Mouse (Mus musculus): Measurements from ENCODE around the gene Kank1. TPM values are rescaled to one million over a fixed set of nuclear protein-coding genes. Genes with fewer than 3 reads are reported as not detected.

The Kank1 gene
- total and polyA plus RNA-seq, 2 experiments, result 31.7 to 33.6 TPM

DNA sequence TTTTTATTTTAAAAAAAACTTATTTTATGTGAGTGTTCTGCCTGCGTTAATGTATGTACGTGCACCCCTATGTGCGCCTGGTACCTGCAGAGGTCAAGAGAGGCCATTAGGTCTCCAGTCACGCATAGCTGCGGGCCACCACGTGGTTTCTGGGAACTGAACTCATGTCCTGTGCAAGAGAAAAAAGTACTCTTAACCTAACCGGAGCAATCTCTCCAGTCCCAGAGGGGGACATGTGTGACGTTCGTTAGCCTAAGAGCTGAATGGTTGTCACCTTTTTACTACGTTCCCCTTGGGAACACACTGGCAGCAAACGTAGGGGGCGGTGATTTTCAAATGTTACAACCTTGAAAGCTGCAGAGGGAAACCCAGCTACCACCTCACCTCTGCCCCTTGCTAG is 29.8 kb upstream of the Kank1 start:
- 72% methylated on average over 12 of the region's 12 CpGs for WGBS
- Histone ChIP-seq H3K4me3 (ENCODE audit: insufficient read depth, low read depth, low read length) (no peak overlapping the region), H3K9ac (ENCODE audit: low read depth, low read length) (no peak overlapping the region), H3K36me3 (ENCODE audit: control insufficient read depth, insufficient read depth, low read length) (no peaks in the 10 kb centered on the region), H3K4me1 (ENCODE audit: control insufficient read depth, insufficient read depth, low read length) (no peaks in the 10 kb centered on the region), H3K79me2 (ENCODE audit: control insufficient read depth, insufficient read depth, low read length) (no peaks in the 10 kb centered on the region), H3K27me3 (ENCODE audit: control insufficient read depth, insufficient read depth, low read length) (no peaks in the 10 kb centered on the region), H3K27ac (replicated peaks; ENCODE audit: insufficient read depth, low read depth, low read length) (no peak overlapping the region)
- TF ChIP-seq POLR2A (IDR thresholded peaks at IDR 0.05; ENCODE audit: extremely low read depth, insufficient read depth, low read length) (no peak), CTCF (IDR thresholded peaks at IDR 0.05; ENCODE audit: low read depth, low read length) (no peak)
- no peak for DNase-seq (ENCODE audit: extremely low read depth, low read depth, low spot score)

DNA sequence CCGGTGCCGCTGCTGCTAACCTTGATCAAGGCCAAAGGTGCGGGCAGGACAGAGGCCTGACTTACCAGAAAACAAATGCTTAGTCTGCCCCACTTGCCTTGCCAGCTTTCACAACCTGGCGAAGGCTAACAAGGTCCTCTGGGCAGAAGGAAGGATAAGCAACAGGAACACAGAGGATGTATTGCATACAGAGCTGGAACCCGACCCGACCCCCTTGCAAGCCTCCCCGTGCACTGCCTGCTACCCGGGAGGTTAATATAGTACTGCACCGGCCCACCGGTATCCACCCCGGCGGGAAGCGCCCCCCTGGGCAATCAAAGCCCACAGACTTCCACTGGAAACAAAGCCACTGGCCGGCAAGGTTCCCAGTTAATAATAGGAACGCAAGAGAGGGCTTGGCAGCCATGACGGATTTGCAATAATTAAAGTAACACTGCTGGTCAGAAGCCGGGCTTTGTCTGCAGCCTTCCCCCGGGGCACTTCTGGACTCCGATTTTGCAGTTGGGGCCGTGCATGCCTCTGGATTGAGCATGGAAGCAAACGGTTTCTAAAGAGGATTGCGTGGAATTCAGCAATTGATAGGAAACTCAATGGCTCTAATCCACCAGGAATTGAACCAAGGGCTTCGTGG is 28.9 kb upstream of the Kank1 start:
- Histone ChIP-seq H3K9ac (ENCODE audit: low read depth, low read length) (no peak overlapping the region), H3K4me1 (ENCODE audit: control insufficient read depth, insufficient read depth, low read length) (no peaks in the 10 kb centered on the region), H3K36me3 (ENCODE audit: control insufficient read depth, insufficient read depth, low read length) (no peaks in the 10 kb centered on the region), H3K27me3 (ENCODE audit: control insufficient read depth, insufficient read depth, low read length) (no peaks in the 10 kb centered on the region), H3K27ac (replicated peaks; ENCODE audit: insufficient read depth, low read depth, low read length) (no peak overlapping the region), H3K79me2 (ENCODE audit: control insufficient read depth, insufficient read depth, low read length) (no peaks in the 10 kb centered on the region), H3K4me3 (ENCODE audit: insufficient read depth, low read depth, low read length) (no peak overlapping the region)
- WGBS, result 26% methylated on average over 23 of the region's 23 CpGs
- TF ChIP-seq POLR2A (IDR thresholded peaks at IDR 0.05; ENCODE audit: extremely low read depth, insufficient read depth, low read length), result no peak
- TF ChIP-seq CTCF (IDR thresholded peaks at IDR 0.05; ENCODE audit: low read depth, low read length), result no peak
- peak; percentile 37 for DNase-seq (ENCODE audit: extremely low read depth, low read depth, low spot score)

DNA sequence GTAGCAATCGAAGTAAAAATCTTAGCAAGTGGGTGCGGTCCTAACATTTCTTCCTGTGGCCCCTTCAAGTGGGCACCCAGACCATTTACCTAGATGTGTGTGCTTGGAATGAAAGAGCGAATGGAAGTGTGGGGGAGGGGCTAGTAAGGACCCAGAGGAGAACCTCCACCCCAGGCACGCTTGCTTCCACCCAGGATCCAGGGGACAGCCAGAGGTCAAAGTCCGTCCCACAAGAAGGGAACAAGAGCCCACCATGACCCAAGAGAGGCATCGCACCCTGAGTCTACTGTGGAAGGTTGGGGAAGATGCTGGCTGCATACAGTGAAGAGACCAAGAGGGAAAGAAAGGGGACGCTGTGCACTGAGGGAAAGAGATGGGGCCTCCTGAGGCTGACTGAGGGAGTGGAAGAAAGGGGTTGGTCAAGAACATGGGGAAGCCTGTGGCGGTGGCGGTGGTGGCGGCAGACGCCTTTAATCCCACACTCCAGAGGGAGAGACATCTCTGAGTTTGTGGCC is 28.1 kb upstream of the Kank1 start:
- Histone ChIP-seq H3K4me1 (ENCODE audit: control insufficient read depth, insufficient read depth, low read length) (no peaks in the 10 kb centered on the region), H3K4me3 (ENCODE audit: insufficient read depth, low read depth, low read length) (no peak overlapping the region), H3K27me3 (ENCODE audit: control insufficient read depth, insufficient read depth, low read length) (no peaks in the 10 kb centered on the region), H3K36me3 (ENCODE audit: control insufficient read depth, insufficient read depth, low read length) (no peaks in the 10 kb centered on the region), H3K27ac (replicated peaks; ENCODE audit: insufficient read depth, low read depth, low read length) (no peak overlapping the region), H3K9ac (ENCODE audit: low read depth, low read length) (no peak overlapping the region), H3K79me2 (ENCODE audit: control insufficient read depth, insufficient read depth, low read length) (no peaks in the 10 kb centered on the region)
- TF ChIP-seq CTCF (IDR thresholded peaks at IDR 0.05; ENCODE audit: low read depth, low read length) (no peak), POLR2A (IDR thresholded peaks at IDR 0.05; ENCODE audit: extremely low read depth, insufficient read depth, low read length) (no peak)
- no peak for DNase-seq (ENCODE audit: extremely low read depth, low read depth, low spot score)
- WGBS, result 89% methylated on average over 11 of the region's 11 CpGs

DNA sequence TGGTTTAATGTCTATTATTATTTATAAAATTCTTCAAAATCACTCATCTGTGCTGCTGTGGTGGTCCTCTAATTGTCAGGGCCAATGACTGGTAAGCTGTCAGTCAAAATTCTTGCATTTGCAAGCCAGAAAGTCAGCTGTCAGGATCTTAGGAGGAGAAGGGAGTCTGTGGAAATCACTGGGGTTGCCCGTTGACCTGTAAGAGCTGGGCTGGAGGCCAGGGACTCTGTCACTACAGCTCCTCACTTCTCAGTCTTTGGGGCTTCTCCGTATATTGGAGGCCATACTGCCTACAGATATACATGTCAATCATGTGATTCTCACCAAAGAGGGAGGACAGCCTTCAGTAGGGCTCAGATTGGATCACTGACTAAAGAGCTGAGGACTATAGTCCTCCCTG is 16.2 kb upstream of the Kank1 start:
- H3K27ac ChIP-seq (replicated peaks; ENCODE audit: insufficient read depth, low read depth, low read length), result no peak overlapping the region
- 12% methylated on average over 2 of the region's 2 CpGs for WGBS

GRCm38 (mm10) chr19:25221964-25222640 is 14.7 kb upstream of the Kank1 start:
- WGBS, result 56% methylated on average over 9 of the region's 9 CpGs
- H3K9ac ChIP-seq (ENCODE audit: low read depth, low read length), result no peak overlapping the region
- no peak overlapping the region for H3K4me3 ChIP-seq (ENCODE audit: insufficient read depth, low read depth, low read length)
- H3K36me3 ChIP-seq (ENCODE audit: control insufficient read depth, insufficient read depth, low read length), result no peaks in the 10 kb centered on the region
- no peaks in the 10 kb centered on the region; the same call in 1 of the 2 replicates for H3K27me3 ChIP-seq (ENCODE audit: control insufficient read depth, insufficient read depth, low read length)
- no peaks in the 10 kb centered on the region for H3K4me1 ChIP-seq (ENCODE audit: control insufficient read depth, insufficient read depth, low read length)
- TF ChIP-seq CTCF (IDR thresholded peaks at IDR 0.05; ENCODE audit: low read depth, low read length), result no peak
- TF ChIP-seq POLR2A (IDR thresholded peaks at IDR 0.05; ENCODE audit: extremely low read depth, insufficient read depth, low read length), result no peak
- DNase-seq (ENCODE audit: extremely low read depth, low read depth, low spot score), result peak; percentile 61
- H3K27ac ChIP-seq (replicated peaks; ENCODE audit: insufficient read depth, low read depth, low read length), result no peak overlapping the region
- H3K79me2 ChIP-seq (ENCODE audit: control insufficient read depth, insufficient read depth, low read length), result no peaks in the 10 kb centered on the region

More for the DNA sequence above, 16.2 kb upstream of the Kank1 start:
- DNase-seq (ENCODE audit: extremely low read depth, low read depth, low spot score), result peak; percentile 56
- Histone ChIP-seq H3K9ac (ENCODE audit: low read depth, low read length) (no peak overlapping the region), H3K4me3 (ENCODE audit: insufficient read depth, low read depth, low read length) (no peak overlapping the region), H3K36me3 (ENCODE audit: control insufficient read depth, insufficient read depth, low read length) (no peaks in the 10 kb centered on the region), H3K79me2 (ENCODE audit: control insufficient read depth, insufficient read depth, low read length) (no peaks in the 10 kb centered on the region), H3K27me3 (ENCODE audit: control insufficient read depth, insufficient read depth, low read length) (no peaks in the 10 kb centered on the region; the same call in 1 of the 2 replicates), H3K4me1 (ENCODE audit: control insufficient read depth, insufficient read depth, low read length) (no peaks in the 10 kb centered on the region)
- no peak for TF ChIP-seq CTCF (IDR thresholded peaks at IDR 0.05; ENCODE audit: low read depth, low read length)
- TF ChIP-seq POLR2A (IDR thresholded peaks at IDR 0.05; ENCODE audit: extremely low read depth, insufficient read depth, low read length), result no peak
